Mouse (Mus musculus): ENCODE results near the gene Lipa.

- TF ChIP-seq CHD2 (IDR thresholded peaks at IDR 0.05; ENCODE audit: low read length) (no peak), POLR2A (IDR thresholded peaks at IDR 0.05; ENCODE audit: low read depth, low read length) (no peak), EP300 (IDR thresholded peaks at IDR 0.05; ENCODE audit: low read length) (no peak), GABPA (IDR thresholded peaks at IDR 0.05; ENCODE audit: insufficient replicate concordance, low read depth, low read length) (no peak), MAX (IDR thresholded peaks at IDR 0.05; ENCODE audit: low read length) (no peak)
Measured at GRCm38 (mm10) chr19:34505161-34505721, 22.0 kb downstream of the Lipa start.
